Mouse (Mus musculus): ENCODE data around the gene Prrt4.

DNA sequence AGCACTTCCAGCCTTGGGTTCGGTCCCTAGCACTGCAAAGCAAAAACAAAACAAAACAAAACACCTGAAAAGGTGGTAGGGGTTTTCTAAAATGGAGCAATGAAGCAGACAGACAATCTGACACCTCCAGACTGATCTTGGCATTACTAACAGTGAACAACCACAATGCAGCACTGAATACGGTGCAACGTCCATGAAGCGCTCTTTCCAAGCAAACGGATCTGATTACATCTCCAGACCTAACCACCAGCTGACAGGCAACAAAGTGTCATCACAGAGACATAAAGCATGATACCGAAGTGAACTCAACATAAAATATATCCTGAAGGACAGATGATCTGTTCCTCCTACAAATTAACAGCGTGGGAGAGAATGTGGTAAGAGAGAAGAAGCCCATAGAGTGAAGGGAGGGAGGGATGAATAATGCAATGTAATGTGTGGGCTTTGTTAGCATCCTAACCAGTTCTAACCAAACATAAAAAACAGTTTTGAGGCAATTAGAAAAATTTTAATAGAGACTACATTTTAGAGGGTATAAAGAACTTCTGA is 52.4 kb downstream of the Prrt4 start:
- TF ChIP-seq GATA1 (IDR thresholded peaks at IDR 0.05; ENCODE audit: borderline replicate concordance, low read length) (no peak), CTCF (IDR thresholded peaks at IDR 0.05; ENCODE audit: low read depth, low read length) (no peak), TAL1 (conservative IDR thresholded peaks at IDR 0.05; ENCODE audit: low read depth, low read length) (no peak)

All from G1E (cell line).